Mouse (Mus musculus): ENCODE results near the gene Ppil6.

Ppil6 gene

DNA sequence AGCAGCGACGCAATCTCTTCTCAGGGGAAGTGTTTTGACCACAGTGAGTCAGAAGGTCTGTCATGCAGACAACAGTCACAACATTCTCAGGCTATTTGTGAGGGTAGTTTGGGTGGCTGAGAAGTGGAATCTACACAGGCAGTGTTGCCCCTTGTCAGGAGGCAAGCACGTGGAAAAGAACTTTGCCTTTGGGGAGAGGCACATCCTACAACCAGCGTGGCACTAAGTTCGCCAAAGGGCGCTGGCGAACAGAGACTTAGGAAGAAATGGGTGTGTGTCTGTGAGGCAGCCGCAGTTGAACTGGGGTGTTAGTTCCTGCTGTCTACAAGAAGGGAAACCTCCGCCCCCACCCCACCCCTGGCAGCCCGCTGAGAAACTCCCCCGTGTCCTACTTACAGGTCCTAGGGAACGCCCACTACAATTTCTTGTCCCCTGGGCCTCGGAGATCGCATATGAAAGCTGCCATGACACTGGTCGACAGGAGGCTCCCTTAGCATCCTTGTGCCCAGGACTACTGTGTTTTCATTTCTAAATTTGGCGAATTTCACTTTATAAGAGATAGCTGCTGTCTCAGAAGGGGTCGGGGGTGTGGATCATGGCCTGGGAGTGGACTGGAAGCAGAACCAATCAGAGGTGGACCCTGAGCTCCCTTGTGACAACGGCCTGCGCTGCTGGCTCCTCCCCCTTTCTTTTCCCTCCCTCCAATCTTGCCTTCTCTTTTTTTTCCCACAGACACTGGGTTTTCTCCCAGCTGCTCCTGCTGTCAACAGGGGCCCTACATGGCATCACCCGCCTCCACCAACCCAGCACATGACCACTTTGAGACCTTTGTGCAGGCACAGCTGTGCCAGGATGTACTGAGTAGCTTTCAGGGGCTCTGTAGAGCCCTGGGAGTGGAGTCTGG lies 12.7 kb upstream of the Ppil6 start:
- DNase-seq (ENCODE audit: low read depth in 2 of 2, low spot score in 2 of 2) = peak; percentile 38 to 66

DNA sequence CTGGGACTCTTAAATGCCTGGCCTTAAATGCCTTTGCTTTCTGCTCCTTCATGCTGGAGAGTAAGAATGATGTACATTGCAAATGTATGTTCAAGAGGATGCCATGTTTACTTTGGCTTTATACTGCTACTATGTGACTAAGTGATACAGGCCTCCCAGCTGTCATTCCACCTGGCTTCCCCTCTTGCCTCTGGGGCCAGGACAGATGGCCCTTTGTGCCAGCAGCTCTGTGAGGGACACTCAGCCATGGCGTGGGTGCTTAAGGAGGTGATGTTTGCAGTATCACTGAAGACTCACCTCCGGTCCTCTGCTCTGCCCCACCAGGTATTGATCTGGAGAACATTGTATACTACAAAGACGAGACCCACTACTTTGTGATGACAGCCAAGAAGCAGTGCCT lies 10.3 kb upstream of the Ppil6 start:
- no peak for DNase-seq (ENCODE audit: low read depth in 2 of 2, low spot score in 2 of 2)

DNA sequence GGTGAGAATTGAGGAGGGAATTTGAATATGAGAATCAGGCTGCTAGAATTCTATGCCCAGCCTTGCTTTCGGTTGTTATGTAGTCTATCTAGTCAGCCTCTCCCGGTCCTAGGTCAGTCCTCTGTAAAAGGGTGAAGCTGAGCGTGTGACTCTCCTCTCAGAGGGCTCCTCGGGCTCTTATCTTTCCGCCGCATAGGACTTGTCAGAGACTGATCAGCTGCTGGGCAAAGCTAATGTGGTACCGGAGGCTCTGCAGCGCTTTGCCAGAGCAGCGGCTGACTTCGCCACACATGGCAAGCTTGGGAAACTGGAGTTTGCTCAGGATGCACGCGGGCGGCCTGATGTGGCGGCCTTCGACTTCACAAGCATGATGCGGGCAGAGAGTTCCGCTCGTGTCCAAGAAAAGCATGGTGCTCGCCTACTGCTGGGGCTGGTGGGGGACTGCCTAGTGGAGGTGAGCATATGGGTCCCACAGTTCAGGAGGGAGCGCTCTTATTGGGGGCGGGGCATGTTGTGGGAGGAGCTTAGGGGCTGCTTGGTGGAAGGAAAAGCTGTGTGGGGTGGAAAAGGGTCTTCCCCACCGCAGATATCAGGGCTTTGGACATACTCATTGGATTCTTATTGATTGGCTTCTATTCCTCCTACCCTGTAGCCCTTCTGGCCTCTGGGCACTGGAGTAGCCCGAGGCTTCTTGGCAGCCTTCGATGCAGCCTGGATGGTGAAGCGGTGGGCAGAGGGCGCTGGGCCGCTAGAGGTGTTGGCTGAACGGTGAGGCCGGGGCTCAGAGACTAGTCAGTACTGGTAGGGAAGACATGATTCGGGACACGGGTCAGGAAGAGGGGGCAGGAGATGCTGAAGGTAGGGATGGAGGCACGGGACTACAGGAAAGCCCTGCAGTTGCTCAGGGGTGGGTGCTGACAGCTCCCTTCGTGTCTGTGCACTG lies 9.0 kb upstream of the Ppil6 start:
- DNase-seq (ENCODE audit: low read depth in 2 of 2, low spot score in 2 of 2) = no peak

DNA sequence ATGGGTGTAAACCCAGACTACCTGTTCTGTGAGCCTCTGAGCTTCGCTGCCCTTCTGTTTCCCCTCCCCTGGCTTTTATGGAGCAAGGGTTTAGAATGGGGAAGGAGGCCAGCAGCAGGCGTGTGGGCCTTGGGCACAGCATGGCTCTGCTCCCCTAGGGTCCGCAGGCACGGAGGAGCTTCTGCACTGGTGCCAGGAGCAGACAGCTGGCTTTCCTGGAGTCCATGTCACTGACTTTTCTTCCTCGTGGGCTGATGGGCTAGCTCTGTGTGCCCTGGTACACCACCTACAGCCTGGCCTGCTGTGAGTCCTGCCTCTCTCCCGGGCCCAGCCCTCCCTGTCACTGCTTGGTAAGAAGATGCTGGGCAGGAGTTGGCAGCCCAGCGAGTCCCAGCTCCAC lies 7.8 kb upstream of the Ppil6 start:
- DNase-seq (ENCODE audit: low read depth in 2 of 2, low spot score in 2 of 2) = no peak

DNA sequence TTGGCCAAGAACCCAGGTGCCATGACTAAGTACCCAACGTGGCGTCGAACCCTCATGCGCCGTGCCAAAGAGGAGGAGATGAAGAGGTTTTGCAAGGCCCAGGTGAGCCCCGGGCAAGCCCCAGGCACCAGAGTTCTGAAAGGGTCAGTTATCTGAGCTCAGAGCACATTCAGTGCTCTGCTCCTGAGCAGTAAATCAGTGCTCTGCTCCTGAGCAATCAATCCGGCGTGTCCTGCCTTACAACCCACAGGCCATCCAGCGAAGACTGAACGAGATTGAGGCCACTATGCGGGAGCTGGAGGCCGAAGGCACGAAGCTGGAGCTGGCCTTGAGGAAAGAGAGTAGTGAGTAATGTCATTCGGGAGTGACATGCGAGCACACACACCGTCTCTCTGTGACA lies 4.5 kb upstream of the Ppil6 start:
- DNase-seq (ENCODE audit: low read depth in 2 of 2, low spot score in 2 of 2) = no peak

DNA sequence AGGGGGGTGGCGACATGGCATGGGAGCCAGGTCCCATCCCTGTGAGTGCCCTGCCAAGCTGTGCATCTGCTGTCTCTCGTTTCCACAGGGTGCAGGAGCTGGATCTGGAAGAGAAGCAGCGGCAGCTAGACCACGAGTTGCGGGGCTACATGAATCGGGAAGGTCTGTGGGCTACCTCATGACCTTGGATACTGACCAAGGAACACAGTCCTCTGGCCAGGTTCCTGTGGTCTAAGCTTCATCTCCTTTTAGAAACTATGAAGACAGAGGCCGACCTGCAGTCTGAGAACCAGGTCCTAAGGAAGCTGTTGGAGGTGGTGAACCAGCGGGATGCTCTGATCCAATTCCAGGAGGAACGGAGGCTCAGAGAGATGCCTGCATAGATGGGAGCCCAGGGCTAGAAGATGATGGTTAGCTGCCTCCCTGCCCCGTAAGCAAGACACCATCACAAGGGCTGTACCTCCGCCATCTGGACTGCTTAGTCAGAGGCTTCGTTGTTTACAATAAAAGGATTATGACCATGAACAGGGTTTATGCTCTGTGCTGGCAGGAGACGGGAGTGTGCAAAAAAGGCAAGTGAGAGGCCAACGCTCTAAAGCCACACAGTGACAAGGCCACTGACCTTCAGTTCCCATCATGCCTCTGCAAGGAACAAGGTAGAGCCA lies 3.6 kb upstream of the Ppil6 start:
- no peak for DNase-seq (ENCODE audit: low read depth in 2 of 2, low spot score in 2 of 2)

DNA sequence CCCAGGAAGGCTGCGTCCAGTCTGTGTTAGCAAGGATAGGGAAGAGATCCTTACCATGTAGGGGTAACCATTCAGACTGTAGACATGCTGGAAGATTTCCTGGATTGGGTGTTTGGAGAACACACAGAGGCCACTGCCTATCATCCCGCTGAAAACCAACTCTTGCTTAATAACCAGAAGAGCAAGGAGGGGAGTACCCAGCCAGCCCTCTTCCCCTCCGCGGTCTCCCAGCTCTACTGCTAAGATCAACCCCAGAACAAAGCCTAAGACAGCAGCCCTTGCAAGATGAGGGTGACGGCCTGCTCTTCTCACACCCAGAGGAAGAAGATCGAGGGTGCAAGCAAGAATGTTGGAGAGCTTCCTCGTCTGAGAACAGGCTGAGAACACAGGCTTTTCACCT lies 1.4 kb upstream of the Ppil6 start:
- DNase-seq (ENCODE audit: low read depth in 2 of 2, low spot score in 2 of 2) = no peak

DNA sequence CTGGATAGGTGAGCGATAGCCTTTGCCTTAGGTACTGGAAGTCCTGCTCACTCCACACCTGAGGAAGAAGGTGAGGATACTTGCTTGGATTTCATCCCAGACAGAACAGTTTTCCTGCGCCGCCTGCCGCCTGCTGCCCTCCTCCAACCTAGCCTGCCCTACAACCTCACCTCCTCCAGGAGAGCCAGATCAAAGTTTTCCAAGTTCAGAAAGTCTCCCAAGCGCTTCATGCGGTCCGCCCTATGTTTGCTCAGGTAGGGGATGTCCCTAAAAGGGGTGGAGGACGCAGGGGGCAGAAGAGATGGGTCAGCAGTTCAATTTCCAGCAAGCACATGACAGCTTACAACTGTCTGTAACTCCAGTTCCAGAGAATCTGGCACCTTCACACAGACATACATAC lies 945 bp upstream of the Ppil6 start:
- no peak for DNase-seq (ENCODE audit: low read depth in 2 of 2, low spot score in 2 of 2)

DNA sequence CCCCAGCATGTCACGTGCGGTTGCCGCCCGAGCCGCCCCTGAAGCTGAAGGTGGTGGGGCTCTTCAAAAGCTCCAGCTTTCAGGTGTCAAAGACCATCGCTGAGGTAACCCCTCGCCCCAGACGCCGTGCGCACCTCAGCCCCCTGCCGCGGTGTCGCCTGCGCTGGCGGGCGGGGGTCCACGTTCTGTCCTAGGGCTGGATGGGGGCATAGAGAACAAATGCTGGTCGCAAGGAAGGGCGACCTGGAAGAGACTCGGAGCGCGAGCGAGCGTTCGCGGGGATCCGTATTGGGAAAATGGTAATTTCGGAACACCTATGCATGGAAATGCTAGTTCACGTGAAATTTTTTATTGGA lies 257 bp downstream of the Ppil6 start:
- DNase-seq (ENCODE audit: low read depth in 2 of 2, low spot score in 2 of 2) = no peak

DNA sequence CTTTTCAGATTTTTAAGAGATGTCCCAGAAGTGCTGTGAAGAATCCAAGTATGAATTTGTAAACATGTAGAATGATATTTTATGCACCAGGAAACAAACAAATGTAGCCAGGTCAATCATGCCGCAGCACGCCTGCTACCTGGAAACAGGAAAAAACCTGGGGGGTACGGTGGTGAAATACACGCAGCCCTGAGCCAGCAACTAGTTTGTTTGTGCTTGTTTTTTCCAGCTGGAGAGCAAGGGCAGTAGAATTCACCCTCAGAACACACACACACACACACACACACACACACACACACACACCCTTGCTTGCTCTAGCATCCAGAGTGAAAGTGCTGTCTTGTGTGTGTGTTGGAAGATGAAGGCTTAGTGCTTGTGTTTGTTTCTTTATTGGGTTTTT lies 872 bp downstream of the Ppil6 start:
- DNase-seq (ENCODE audit: low read depth in 2 of 2, low spot score in 2 of 2) = no peak

DNA sequence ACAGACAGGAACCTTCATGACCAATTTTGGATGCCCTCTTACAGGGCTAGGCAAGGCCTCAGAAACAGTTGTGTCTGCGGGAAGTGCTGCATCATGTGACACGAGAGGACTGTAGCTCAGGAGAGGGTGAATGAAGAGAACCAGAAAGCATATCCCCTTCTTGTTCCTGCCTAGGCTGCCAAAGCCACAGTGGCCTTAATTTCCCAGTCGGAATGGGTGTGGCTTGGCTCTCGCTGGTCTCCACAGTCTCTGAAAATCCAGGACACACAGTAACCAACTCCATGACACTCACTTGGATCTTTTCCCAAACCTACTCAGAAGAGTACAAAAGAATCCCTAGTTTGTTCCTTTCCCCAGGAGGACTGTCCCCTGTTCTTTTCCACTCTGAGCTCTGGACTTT lies 10.7 kb downstream of the Ppil6 start:
- no peak for DNase-seq (ENCODE audit: low read depth in 2 of 2, low spot score in 2 of 2)

DNA sequence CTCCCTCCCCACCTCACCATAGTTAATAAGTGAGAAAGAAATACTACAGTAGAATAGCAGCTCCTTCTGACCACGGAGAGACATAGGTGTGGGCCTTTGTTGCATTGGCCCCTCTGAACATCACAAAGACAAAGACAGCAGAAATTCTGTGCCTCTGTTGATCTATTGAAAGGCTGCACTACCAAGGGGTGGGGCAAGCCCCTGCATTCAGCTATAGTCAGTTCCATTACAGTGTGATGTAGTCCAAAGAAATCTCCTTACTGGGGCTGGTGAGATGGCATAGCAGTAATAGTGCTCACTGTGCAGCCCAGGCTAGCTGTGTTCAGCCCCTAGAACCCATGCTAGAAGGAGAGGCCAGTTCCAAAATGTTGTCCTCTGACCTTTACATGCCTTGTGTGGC lies 14.8 kb downstream of the Ppil6 start:
- no peak for DNase-seq (ENCODE audit: low read depth in 2 of 2, low spot score in 2 of 2)

DNA sequence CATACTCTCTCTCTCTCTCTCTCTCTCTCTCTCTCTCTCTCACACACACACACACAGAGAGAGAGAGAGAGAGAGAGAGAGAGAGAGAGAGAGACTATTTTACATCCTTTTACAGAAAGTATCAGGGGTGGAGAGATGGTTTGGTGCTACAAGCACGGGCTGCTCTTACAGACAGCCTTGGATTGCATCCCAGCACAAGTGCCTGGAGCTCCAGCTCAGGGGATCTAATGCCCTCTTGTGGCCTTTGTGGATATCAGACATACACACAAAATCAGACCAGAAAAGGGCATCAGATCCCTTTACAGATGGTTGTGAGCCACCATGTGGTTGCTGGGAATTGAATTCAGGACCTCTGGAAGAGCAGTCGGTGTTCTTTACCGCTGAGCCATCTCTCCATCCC lies 15.2 kb downstream of the Ppil6 start:
- peak; percentile 43 to 62 for DNase-seq (ENCODE audit: low read depth in 2 of 2, low spot score in 2 of 2)

DNA sequence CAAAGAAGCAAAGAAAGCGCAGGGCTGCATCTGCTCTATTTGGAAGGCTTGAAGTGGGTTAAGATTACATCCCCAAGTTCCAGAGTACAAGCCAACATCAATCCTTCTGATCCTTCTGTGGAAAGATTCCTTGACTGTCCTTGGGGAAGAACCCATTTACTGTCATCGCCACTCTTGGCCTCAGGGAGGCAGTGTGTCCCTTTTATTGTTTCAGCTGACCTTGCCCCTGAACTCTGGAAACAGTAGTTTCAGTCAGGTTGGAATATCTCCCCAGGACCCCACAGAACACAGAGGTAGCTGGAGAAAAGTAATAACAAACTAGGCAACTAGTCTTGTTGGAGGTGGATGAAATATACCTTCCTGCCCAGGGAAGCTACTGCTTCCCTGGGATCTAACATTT lies 18.9 kb downstream of the Ppil6 start:
- DNase-seq (ENCODE audit: low read depth in 2 of 2, low spot score in 2 of 2) = no peak

DNA sequence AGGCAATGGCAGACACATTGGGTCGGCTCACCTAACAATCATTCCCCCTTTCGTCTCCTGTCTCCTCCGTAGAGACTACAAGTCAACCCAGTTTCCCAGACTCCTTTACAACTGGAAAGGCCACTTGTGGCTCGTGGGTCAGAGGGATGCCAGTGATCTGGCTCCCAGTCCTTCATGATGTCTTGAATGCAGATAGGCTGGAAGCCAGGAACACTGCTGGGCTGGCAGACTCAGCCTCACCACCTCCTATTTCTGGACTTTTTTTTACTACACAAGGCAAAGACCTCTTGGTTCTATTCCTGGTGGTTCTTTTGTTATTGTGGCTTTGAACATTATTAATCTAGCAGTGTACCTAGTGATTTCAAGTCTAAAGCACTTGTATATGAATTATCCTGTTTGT lies 24.1 kb downstream of the Ppil6 start:
- DNase-seq (ENCODE audit: low read depth in 2 of 2, low spot score in 2 of 2) = no peak

DNA sequence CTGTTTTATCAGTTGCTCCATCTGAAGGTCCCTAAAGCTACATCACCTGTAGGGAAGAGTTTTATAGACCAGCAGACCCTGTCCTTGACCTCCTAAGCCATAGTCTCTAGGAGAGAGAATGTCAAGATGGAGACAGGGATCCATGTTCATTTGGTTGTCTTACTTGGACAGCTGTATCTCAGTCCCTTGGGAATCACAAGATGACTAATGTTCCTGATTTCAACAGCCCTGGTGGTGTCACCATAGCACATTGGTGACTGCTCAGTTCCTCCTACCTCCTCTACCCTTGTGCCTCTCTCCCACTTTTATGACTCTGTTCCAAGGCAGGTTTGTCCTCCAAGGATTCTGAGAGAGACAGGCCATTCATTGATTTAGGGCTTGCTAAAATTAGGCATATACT lies 24.7 kb downstream of the Ppil6 start:
- DNase-seq (ENCODE audit: low read depth in 2 of 2, low spot score in 2 of 2) = no peak

DNA sequence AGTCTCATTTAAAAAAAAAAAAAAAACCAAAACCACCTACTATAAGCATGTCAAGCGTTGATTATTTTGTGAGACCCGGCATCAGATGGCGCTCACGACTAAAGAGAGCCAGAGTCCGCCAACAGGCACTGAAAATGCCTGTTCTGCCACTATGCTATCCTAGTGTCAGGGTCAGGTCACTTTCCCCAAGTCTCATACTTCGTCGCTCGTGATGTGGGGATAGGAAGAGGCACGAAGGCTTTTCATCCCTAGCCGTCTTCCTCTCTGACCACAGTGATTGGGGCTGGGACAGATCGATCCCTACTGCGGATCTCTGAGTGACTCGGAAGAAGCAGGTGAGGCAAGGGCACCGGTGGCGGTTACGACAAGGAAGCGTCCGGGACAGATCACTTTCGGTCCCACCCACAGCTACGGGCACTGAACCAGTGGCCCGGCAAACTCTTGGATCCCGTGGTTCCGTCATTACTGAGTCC lies 28.3 kb downstream of the Ppil6 start:
- DNase-seq (ENCODE audit: low read depth in 2 of 2, low spot score in 2 of 2) = peak; percentile 75 to 79

DNA sequence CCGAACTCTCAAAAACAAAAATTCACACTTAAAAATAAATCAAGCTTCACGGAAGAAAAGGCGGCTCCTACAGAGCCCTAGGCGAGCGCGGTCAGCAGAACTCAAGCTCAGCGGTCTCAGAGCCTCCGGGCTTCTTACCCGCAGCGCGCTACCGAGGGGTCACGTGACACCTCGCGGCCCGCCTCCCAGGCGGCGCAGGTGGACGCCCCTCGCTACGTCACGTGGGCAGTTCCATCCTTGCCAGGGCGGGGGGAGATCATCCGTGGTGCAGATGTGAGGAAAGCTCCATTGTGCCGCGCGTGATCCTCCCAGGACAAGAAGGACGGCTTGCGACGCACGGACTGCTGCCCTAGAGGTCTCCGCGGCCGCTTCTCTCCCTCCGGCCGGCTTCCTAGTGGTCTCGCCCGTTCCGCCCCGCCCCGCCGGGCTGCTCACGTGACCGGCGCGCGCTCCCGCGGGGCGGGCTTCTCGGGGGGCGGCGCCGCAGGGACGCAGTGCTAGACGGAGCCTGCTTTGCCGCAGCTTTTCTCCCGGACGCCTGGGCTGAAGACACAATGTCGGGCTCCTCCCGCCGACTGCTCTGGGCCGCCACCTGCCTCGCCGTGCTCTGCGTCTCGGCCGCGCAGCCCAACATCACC lies 28.9 kb downstream of the Ppil6 start, which contains the start of gene Cd164:
TSS of gene Cd164 (plus strand) at position 434 of the 638 bp plus-strand sequence.
- DNase-seq (ENCODE audit: low read depth in 2 of 2, low spot score in 2 of 2) = peak; percentile 88 to 90

DNA sequence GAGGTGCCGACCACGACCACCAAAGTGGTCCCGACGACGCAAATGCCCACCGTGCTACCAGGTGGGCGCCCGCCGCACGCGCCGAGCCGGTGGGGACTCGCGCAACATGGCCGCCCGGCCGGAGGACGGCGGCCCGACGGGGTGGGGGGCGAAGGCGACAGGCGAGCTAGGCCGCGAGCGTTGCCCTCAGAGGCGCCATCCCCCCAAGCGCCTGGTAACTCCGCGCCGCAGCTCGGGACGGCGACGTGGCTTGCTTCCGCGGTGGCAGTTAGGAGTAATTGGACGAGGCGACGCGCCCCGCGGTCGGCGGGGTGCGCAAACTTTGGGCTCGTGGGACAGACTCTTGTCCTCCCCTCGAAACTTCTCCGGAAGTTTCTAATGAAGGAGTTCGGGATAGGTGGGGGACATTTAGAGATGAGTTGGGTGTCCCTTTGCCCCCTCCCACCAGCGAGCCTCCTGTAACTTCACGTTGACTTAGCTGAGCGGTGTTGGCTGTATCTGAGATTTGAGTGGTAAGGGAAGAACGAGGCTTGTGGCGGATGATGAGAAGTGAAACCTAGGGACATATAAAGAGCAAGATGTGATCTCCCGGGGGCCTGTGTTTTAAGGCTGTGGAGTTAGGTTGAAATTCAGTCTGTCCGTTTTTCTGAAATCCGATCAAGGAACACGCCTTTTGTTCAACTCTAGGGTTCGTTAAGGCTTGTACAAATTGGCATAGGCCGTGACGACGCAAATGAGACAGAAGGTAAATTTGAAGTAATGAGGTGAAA lies 29.6 kb downstream of the Ppil6 start:
- DNase-seq (ENCODE audit: low read depth in 2 of 2, low spot score in 2 of 2) = peak; percentile 55 to 58

DNA sequence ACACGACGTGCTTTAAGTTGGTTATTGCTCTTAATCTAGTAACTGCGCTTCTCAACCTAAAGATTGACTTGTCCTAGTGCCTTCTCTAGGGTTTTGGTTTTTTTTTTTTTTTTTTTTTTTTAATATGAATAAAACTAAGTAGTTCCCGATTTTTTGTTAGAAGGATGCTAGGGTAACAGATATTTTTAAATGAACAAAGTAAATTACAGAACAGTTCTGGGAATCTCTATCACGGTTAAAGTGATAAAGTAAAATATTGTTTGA lies 30.1 kb downstream of the Ppil6 start:
- DNase-seq (ENCODE audit: low read depth in 2 of 2, low spot score in 2 of 2) = no peak

DNA sequence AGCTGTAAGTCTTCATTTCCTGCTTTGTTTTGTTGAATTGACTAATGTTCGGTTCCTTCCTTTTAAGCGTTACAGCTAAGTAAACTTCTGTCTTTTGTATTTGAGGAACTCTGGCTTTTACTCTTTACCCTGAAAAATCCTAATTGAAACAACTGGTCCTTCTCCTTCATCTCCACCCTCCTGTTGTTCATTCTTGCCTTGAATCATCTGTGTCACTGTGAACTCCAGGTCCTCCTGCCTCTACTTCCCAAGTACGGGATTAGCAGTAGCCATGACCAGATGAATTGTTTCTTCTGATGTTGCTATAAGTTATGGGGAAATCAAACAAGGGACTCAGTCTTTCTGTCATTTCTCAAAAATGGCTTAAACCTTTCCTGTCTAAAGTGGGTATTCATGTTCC lies 33.1 kb downstream of the Ppil6 start:
- no peak for DNase-seq (ENCODE audit: low read depth in 2 of 2, low spot score in 2 of 2)
